Mouse (Mus musculus): Measurements from ENCODE around the gene Lrfn4. TPM values are rescaled to one million over a fixed set of nuclear protein-coding genes. Genes with fewer than 3 reads are reported as not detected.

The Lrfn4 gene
- total RNA-seq (2014; rRNA removed; ENCODE audit: low replicate concordance) (32.2 and 45.8 TPM in 2 replicates), polyA plus RNA-seq (2015; fragmentation: Nextera tagmentation; extraction: Ambion mirVana) (1.7 and 1.9 TPM in 2 replicates)

DNA sequence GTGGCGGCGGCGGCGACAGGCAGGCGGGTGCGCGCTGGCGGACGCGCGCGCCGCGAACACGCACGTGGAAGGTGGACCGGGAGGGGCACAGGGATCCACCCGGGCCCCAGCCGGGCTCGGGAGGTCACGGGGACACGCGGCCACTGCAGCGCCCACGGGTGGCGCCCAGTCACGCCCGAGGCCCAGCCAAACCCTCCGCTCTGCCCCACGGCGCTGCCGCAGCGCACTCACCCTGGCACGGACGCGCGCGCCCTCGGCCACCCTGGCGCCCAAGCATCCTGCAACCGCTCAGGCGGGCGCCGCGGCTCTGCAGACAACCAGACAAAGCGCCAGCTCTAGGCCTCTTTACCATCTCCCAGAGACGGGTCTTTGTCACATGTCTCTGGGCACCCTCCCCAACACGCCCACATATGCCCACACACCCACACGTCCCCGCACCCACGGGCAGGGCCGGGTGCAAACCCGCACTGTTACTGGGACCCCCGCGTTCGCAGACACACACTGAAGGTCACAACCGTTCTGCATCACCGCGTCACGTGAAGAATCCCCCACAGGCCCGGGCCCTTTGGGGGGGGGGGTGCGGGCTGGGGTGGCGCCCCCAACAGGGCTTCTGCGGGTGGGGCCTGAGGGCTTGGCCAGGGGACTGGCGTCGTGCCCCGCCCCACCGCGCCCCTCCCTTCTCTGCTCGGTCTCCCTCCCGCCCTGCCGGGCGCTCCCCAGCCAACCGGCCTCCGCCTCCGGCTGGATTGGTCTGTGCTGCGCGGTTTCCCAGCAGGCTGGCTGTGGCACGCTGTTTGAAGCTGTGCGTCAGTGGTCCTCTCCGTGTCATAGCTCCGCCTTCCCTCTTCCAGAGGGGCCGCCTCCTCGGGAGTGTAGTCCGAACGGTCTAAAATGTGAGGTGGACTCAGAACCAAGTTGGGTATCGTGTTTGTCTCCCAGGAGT, at the start of gene Lrfn4:
Gene Lrfn4, minus strand, starts transcription at position 517 of the 943 bp plus-strand sequence.
- H3K9ac ChIP-seq (replicated peaks; ENCODE audit: low read depth, low read length): peak within 1 kb of the TSS; percentile 79
- peak within 1 kb of the TSS; percentile 93 for H3K4me2 ChIP-seq (ENCODE audit: low read depth, low read length)
- no peaks in the 10 kb centered on the region for H3K27me3 ChIP-seq (ENCODE audit: control insufficient read depth, insufficient read depth, low read length)
- under 1% methylated on average over 71 of the region's 87 CpGs for WGBS
- H3K9me3 ChIP-seq (replicated peaks; ENCODE audit: control insufficient read depth, low read length): no peaks in the 10 kb centered on the region
- H3K27ac ChIP-seq (ENCODE audit: low read depth): peak within 1 kb of the TSS; percentile 50
- TF ChIP-seq EP300 (IDR thresholded peaks at IDR 0.05; ENCODE audit: low read depth) (no peak), CTCF (IDR thresholded peaks at IDR 0.05; ENCODE audit: low read depth) (no peak)
- DNase-seq (ENCODE audit: low spot score): peak; percentile 90
- peaks cover 13% of the 10 kb centered on the region for H3K36me3 ChIP-seq (replicated peaks; ENCODE audit: control insufficient read depth, insufficient read depth, low read length)
- H3K4me3 ChIP-seq (ENCODE audit: low read depth, low read length): peak within 1 kb of the TSS; percentile 70
- peak; percentile 94 for ATAC-seq (ENCODE audit: insufficient read depth, low read depth)
- H3K4me1 ChIP-seq (ENCODE audit: control insufficient read depth, insufficient read depth): peaks cover 6% of the 10 kb centered on the region; the same call in 1 of the 2 replicates

DNA sequence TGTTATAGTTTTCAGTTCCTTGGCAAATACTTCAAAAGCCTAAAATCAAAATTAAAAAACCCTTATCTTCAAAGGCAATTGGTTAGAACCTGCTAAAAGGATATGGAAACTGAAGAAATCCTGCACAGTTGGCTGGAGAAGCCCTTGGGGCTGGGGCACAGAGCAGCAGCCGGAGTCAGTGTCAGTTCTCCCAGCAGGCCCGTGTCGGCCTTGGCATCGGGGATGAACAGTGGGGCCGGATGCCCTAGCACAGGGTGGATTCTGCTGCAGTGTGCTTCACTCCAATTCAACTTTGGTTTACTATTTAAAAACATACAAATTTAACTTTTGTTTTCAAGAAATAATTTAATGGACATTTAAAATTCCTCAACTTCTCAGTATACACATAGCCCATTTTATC, 42.7 kb upstream of the Lrfn4 start:
- Histone ChIP-seq H3K9me3 (replicated peaks; ENCODE audit: control insufficient read depth, low read length) (no peaks in the 10 kb centered on the region), H3K27me3 (ENCODE audit: control insufficient read depth, insufficient read depth, low read length) (no peaks in the 10 kb centered on the region), H3K4me3 (ENCODE audit: low read depth, low read length) (no peak overlapping the region), H3K4me1 (ENCODE audit: control insufficient read depth, insufficient read depth) (no peaks in the 10 kb centered on the region), H3K9ac (replicated peaks; ENCODE audit: low read depth, low read length) (no peak overlapping the region), H3K36me3 (replicated peaks; ENCODE audit: control insufficient read depth, insufficient read depth, low read length) (no peaks in the 10 kb centered on the region), H3K27ac (ENCODE audit: low read depth) (no peak overlapping the region), H3K4me2 (ENCODE audit: low read depth, low read length) (no peak overlapping the region)
- no peak for DNase-seq (ENCODE audit: low spot score)
- ATAC-seq (ENCODE audit: insufficient read depth, low read depth): no peak
- 79% methylated on average over 5 of the region's 5 CpGs for WGBS
- TF ChIP-seq CTCF (IDR thresholded peaks at IDR 0.05; ENCODE audit: low read depth) (no peak), EP300 (IDR thresholded peaks at IDR 0.05; ENCODE audit: low read depth) (no peak)

DNA sequence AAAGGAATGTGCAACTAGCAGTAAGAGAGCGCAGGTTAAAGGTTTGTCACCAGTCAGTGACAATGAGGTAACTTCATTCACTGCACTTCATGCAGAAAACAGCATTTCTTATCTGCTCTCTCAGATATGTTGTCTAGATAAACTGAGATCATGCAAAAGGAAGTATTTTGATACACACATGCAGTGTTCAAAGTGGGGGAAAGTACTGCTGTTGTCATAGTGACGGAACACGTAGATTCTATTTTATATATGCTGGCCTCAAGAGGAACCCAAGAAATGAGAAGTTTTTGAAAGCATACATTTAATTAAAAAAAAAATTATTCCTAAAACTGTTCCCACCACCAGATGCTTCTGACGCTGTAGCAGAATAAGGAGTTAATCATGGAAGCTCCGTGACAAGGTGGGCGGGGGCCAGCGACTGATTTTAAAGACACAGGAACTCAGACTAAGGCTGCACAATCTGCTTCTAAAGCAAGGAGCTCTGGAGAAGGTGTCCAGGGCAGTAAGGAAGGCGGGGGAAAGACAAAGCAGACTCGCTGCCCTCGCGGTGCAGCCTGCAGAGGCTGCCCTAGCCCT, 31.5 kb upstream of the Lrfn4 start:
- 69% methylated on average over 11 of the region's 11 CpGs for WGBS
- no peak overlapping the region for H3K4me3 ChIP-seq (ENCODE audit: low read depth, low read length)
- no peak overlapping the region for H3K4me2 ChIP-seq (ENCODE audit: low read depth, low read length)
- no peaks in the 10 kb centered on the region for H3K36me3 ChIP-seq (replicated peaks; ENCODE audit: control insufficient read depth, insufficient read depth, low read length)
- TF ChIP-seq EP300 (IDR thresholded peaks at IDR 0.05; ENCODE audit: low read depth): no peak
- TF ChIP-seq CTCF (IDR thresholded peaks at IDR 0.05; ENCODE audit: low read depth): no peak
- no peak overlapping the region for H3K9ac ChIP-seq (replicated peaks; ENCODE audit: low read depth, low read length)
- no peak overlapping the region for H3K27ac ChIP-seq (ENCODE audit: low read depth)
- H3K4me1 ChIP-seq (ENCODE audit: control insufficient read depth, insufficient read depth): no peaks in the 10 kb centered on the region
- H3K27me3 ChIP-seq (ENCODE audit: control insufficient read depth, insufficient read depth, low read length): no peaks in the 10 kb centered on the region
- no peaks in the 10 kb centered on the region for H3K9me3 ChIP-seq (replicated peaks; ENCODE audit: control insufficient read depth, low read length)
- DNase-seq (ENCODE audit: low spot score) (no peak), ATAC-seq (ENCODE audit: insufficient read depth, low read depth) (no peak)

DNA sequence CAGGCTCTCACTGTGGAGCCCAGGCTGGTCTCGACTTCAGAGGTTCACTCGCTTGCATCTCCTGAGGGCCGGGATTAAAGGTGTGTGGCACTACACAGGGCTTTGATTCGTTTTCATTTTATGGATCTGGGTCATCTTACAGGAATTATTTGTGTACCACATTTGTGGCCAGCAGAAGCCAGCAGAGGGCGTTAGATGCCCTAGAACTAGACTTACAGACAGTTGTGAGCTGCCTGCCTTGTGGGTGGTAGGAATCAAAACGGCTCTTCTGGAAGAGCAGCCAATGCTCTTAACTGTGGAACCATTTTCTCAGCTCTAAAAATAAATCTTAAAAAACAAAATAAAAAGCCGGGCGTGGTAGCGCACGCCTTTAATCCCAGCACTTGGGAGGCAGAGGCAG, 28.8 kb upstream of the Lrfn4 start:
- no peaks in the 10 kb centered on the region for H3K4me1 ChIP-seq (ENCODE audit: control insufficient read depth, insufficient read depth)
- no peaks in the 10 kb centered on the region for H3K9me3 ChIP-seq (replicated peaks; ENCODE audit: control insufficient read depth, low read length)
- TF ChIP-seq EP300 (IDR thresholded peaks at IDR 0.05; ENCODE audit: low read depth) (no peak), CTCF (IDR thresholded peaks at IDR 0.05; ENCODE audit: low read depth) (no peak)
- no peak overlapping the region for H3K27ac ChIP-seq (ENCODE audit: low read depth)
- H3K4me2 ChIP-seq (ENCODE audit: low read depth, low read length): no peak overlapping the region
- no peaks in the 10 kb centered on the region for H3K36me3 ChIP-seq (replicated peaks; ENCODE audit: control insufficient read depth, insufficient read depth, low read length)
- ATAC-seq (ENCODE audit: insufficient read depth, low read depth) (no peak), DNase-seq (ENCODE audit: low spot score) (no peak)
- 39% methylated on average over 10 of the region's 10 CpGs for WGBS
- H3K27me3 ChIP-seq (ENCODE audit: control insufficient read depth, insufficient read depth, low read length): no peaks in the 10 kb centered on the region
- H3K4me3 ChIP-seq (ENCODE audit: low read depth, low read length): no peak overlapping the region
- no peak overlapping the region for H3K9ac ChIP-seq (replicated peaks; ENCODE audit: low read depth, low read length)

DNA sequence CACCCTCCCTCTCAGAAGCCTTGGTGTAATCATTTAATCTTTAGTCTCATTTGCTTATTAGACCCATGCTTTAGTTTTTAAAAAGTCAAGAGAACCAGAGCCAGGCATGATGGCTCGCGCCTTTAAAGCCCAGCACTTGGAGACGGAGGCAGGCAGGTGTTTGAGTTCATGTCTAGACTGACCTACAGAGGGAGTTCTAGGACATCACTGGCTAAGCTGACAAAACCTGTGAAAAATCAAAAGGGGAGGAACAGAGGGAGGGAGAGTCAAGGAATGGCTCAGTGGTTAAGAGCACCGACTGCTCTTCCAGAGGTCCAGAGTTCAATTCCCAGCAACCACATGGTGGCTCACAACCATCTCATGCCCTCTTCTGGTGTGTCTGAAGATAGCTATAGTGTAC, 20.5 kb upstream of the Lrfn4 start:
- no peaks in the 10 kb centered on the region for H3K36me3 ChIP-seq (replicated peaks; ENCODE audit: control insufficient read depth, insufficient read depth, low read length)
- no peak overlapping the region for H3K4me3 ChIP-seq (ENCODE audit: low read depth, low read length)
- H3K4me2 ChIP-seq (ENCODE audit: low read depth, low read length): no peak overlapping the region
- ATAC-seq (ENCODE audit: insufficient read depth, low read depth) (no peak), DNase-seq (ENCODE audit: low spot score) (no peak)
- 58% methylated on average over 4 of the region's 4 CpGs for WGBS
- H3K27me3 ChIP-seq (ENCODE audit: control insufficient read depth, insufficient read depth, low read length): peaks cover 7% of the 10 kb centered on the region; the same call in 1 of the 2 replicates
- no peak for TF ChIP-seq EP300 (IDR thresholded peaks at IDR 0.05; ENCODE audit: low read depth)
- no peaks in the 10 kb centered on the region for H3K9me3 ChIP-seq (replicated peaks; ENCODE audit: control insufficient read depth, low read length)
- no peak overlapping the region for H3K27ac ChIP-seq (ENCODE audit: low read depth)
- H3K9ac ChIP-seq (replicated peaks; ENCODE audit: low read depth, low read length): no peak overlapping the region
- no peaks in the 10 kb centered on the region for H3K4me1 ChIP-seq (ENCODE audit: control insufficient read depth, insufficient read depth)

Data from heart, postnatal 0 days (tissue).